Mouse (Mus musculus) megakaryocyte, embryonic 14.5 days (primary cell): Measurements from ENCODE around the gene Tomm20. TPM values are rescaled to one million over a fixed set of nuclear protein-coding genes. Genes with fewer than 3 reads are reported as not detected.
A peak's percentile ranks its signal among the peaks of the same experiment; 100 is the strongest.
"Not testable (repeated sequence)": the region's sequence is repeated elsewhere in the genome, so short reads cannot be mapped to it uniquely, and the experiment has no call there.

Experiments
- H3K27me3 ChIP-seq: replicated peaks from 2 replicates; pipeline ENCODE3; 2012; ENCODE audit warnings: inconsistent platforms
- H3K36me3 ChIP-seq: replicated peaks from 2 replicates; pipeline ENCODE3; 2012; ENCODE audit warnings: low read length, inconsistent platforms, mixed read lengths
- H3K4me1 ChIP-seq: 2 replicates; pipeline ENCODE4 v1.6.1; 2012; ENCODE audit warnings: inconsistent platforms
- H3K4me3 ChIP-seq: replicated peaks from 2 replicates; pipeline ENCODE3; 2012; ENCODE audit warnings: moderate library complexity, mild to moderate bottlenecking, inconsistent platforms
- H3K9me3 ChIP-seq: 2 replicates; pipeline ENCODE4 v1.6.1; 2012; ENCODE audit warnings: inconsistent platforms
- FLI1 ChIP-seq: IDR thresholded peaks from 2 replicates; pipeline ENCODE4 v1.6.1; 2012; ENCODE audit warnings: low read length, inconsistent platforms, mixed read lengths
- GATA1 ChIP-seq: IDR thresholded peaks from 3 replicates; pipeline ENCODE4 v1.6.1; 2012; ENCODE audit warnings: mixed read lengths, low read length, inconsistent platforms, borderline replicate concordance
- polyA plus RNA-seq: library from polyadenylated mRNA; stranded (reverse); fragments of >175 nt; gene quantifications from 2 replicates; pipeline ENCODE4 v1.2.3, GENCODE M21; 2012; ENCODE audit warnings: low replicate concordance; ENCODE audit not compliant: insufficient read depth

Gene Tomm20
- polyA plus RNA-seq, 1 experiment, result 1,071 TPM

GRCm38 (mm10) chr8:126887639-126888006 is 58.0 kb downstream of the Tomm20 start:
- Histone ChIP-seq H3K9me3 (no peaks in the 10 kb centered on the region; the same call in 1 of the 2 replicates), H3K4me3 (peak overlapping the region; percentile 77), H3K4me1 (peaks cover 57% of the 10 kb centered on the region), H3K27me3 (peaks cover 1% of the 10 kb centered on the region), H3K36me3 (no peaks in the 10 kb centered on the region)
- no peak for TF ChIP-seq FLI1
- TF ChIP-seq GATA1, result no peak

DNA sequence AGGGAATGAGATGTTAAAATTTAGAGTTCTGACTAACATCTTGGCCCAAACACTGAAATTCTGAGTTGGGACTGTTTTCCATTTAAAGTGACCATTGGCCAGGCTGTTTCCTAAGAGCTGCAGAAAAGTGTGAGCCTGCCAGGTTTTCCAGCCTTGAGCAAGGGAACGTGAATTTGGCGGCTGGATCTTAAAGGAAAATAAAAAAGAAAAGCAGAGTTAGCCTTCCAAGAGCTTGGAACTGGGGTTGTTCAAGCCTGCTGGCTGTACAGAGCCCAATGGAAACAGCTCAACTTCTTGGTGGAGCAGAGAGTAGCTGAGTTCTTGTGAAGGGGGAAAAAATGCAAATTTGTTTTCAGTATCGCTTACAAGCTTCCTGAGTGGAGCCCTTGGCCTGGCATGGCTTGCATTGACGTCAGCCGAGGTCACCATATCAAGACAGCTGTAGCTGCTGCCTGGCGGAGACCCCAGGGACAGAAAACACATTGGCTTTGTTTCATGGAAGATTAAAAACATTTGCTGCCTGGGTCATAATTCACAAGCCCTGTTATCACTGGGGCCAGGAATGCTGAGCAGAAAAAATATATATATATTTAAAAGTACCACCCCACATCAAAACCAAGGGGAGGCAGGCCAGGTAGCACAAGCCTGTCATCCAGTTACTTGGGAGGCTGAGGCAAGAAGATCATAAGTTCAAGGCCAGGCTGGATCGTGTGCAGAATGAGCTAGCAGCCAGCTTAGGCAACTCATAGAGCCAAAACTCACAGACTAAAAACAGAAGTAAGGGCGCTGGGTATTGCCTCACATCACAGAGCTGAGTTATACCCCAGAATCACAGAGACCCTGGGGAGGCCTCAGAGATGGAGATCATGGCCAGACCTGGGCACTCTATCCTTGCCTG is 58.7 kb downstream of the Tomm20 start:
- no peaks in the 10 kb centered on the region; the same call in 1 of the 2 replicates for H3K9me3 ChIP-seq
- H3K36me3 ChIP-seq, result no peaks in the 10 kb centered on the region
- TF ChIP-seq FLI1 (no peak), GATA1 (no peak)
- peaks cover 58% of the 10 kb centered on the region for H3K4me1 ChIP-seq
- H3K27me3 ChIP-seq, result peaks cover 1% of the 10 kb centered on the region
- no peak overlapping the region for H3K4me3 ChIP-seq

DNA sequence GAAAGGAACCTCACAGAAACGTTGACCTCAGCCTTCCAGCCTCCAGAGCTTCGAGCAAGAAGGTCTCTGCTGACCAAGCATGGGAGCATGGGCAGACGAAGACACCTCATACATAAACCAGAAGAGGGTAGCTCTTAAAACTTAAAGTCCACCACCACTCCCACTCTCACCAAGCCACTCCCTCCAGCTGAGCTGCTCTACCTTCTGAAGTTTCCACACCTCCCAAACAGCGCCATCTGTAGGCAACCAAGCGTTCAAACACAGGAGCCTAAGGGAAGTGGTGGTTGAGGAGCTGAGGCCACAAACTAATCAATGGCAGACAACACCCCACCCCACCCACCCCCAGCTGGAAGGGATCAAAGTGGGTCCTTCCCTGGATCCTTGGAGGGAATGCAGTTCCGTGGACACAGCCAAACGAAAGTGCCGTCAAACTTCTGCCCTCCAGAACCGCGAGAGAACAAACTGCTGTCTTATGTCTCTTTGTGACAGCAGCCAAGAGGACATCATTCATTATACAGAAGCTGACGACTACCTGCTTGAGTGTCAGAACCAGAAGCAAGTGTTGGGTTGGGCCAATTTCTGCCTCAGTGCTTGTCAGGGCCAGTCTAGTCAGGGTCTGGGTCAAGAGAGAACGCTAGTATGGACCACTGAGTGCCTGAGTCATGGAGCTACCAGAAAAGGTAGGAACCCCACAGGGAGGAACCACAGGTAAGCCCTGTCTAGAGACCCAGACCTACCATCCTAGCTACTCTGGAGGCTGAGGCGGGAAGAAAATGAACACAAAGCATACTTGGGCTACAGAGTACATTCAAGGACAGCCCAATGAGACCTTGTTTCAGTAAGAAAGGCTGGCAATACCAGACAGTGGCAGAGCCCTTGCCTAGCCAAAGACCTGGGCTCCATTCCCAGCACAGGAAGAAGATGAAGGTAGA is 59.8 kb downstream of the Tomm20 start:
- Histone ChIP-seq H3K4me1 (peaks cover 69% of the 10 kb centered on the region), H3K9me3 (no peaks in the 10 kb centered on the region; the same call in 1 of the 2 replicates), H3K36me3 (no peaks in the 10 kb centered on the region), H3K27me3 (peaks cover 1% of the 10 kb centered on the region), H3K4me3 (no peak overlapping the region)
- TF ChIP-seq FLI1 (no peak), GATA1 (no peak)

DNA sequence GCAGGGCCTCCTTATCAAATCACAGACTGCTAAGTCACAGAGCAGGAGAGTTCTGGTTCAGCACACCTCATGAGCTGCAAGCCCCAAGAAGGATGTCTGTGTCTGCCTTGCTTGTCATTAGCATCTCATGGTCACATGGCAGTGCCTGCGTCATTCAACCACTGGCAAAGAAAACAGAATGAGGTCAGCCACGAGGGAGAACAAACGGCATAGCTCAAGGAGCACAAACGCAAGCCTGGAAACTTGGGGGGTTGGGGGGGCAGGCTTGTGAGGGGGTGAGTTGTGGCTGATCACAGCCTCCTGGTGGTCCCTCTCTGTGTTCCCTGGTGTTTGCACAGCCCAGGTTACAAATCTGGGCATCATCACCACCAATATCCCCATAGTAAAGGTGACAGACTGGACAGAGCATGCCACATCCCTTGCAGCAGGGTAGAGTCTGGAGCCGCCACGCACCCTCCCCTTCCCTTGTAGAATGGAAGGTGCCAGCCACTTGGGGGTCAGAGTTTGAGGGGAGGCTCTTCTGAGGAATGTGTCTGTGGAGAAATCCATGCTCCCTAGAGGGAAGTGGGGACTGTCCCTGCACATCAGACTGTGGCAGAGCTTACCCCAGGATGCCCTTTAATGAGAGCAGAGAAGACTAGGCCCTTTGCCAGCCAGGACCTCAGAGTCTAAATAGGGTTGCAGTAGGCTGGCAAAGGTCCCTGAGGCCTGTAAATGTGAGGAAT is 61.3 kb downstream of the Tomm20 start:
- H3K4me1 ChIP-seq, result peaks cover 79% of the 10 kb centered on the region
- TF ChIP-seq FLI1 (no peak), GATA1 (no peak)
- H3K9me3 ChIP-seq, result no peaks in the 10 kb centered on the region
- H3K4me3 ChIP-seq, result no peak overlapping the region
- peaks cover 1% of the 10 kb centered on the region for H3K27me3 ChIP-seq
- no peaks in the 10 kb centered on the region for H3K36me3 ChIP-seq

DNA sequence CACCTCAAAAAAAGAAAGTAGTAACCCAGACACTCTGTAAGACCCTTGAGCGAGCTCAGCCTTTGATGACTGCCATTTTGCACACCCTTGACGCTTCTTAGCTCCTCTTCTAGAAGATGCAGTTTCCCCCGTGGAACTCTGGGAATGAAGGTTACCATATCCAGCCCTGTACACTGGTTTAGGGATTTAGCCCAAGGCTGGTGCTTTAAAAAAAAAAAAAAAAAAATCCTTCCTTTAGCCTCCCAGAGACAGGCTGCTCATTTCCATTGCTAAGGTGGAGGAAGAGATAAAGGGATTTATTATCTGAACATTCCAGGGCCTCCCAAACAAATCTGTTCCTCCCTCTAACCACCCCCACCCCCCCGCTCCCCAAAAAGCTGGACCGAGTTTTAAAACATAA is 61.9 kb downstream of the Tomm20 start:
- Histone ChIP-seq H3K4me3 (no peak overlapping the region), H3K4me1 (peaks cover 85% of the 10 kb centered on the region), H3K36me3 (no peaks in the 10 kb centered on the region), H3K27me3 (peaks cover 1% of the 10 kb centered on the region), H3K9me3 (no peaks in the 10 kb centered on the region)
- no peak for TF ChIP-seq GATA1
- TF ChIP-seq FLI1, result no peak

DNA sequence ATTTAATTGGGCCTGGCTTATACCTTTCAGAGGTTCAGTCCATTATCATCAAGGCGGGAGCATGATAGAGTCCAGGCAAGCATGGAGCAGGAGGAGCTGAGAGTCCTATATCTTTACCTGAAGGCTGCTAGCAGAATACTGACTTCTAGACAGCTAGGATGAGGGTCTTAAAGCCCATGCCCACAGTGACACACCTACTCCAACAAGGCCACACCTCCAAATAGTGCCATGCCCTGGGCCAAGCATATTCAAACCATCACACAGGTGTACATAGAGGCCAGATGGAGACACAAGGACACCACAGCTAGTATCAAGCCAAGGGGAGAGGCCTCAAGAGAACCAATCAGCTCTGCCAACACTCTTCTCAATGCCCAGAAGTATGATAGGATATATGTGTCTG is 63.1 kb downstream of the Tomm20 start:
- H3K4me1 ChIP-seq, result peaks cover 90% of the 10 kb centered on the region
- not testable (repeated sequence) for H3K9me3 ChIP-seq, H3K27me3 ChIP-seq, H3K36me3 ChIP-seq, H3K4me3 ChIP-seq

DNA sequence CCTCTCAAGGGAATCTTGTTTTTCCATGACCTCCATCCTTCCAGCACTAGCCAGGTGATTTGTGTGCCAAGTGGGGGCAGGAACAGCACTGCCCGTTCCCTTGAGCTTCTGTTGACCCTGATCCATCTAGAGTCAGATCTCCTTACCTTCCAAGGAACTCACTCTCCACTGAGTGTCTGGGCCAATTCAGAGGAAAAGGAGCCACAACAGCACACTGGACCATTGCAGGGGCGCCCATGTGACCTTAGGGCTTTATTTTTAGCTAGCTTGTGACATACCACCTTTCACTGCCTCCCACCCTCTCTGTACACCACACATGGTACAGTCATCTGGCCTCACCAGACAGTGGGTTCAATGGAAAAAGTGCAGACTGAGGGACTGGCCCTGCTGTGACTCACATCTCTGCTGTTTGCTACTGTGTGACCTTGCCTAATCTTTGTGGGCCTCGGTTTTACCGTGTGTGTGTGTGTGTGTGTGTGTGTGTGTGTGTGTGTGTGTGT is 64.0 kb downstream of the Tomm20 start:
- TF ChIP-seq GATA1, result no peak
- no peak for TF ChIP-seq FLI1
- no peak overlapping the region for H3K4me3 ChIP-seq
- peaks cover 84% of the 10 kb centered on the region for H3K4me1 ChIP-seq
- H3K9me3 ChIP-seq, result no peaks in the 10 kb centered on the region
- peaks cover 1% of the 10 kb centered on the region for H3K27me3 ChIP-seq
- H3K36me3 ChIP-seq, result no peaks in the 10 kb centered on the region

Other genes starting within 250 kb of the Tomm20 start
- 4.8 and 6.9 TPM in 2 replicates for gene Rbm34, start 25.2 kb upstream of the Tomm20 start, polyA plus RNA-seq
- 1.3 TPM in 1 of 2 replicates, not detected in the other for gene Pard3, start 118.0 kb upstream of the Tomm20 start, polyA plus RNA-seq